Mouse (Mus musculus): Measurements from ENCODE around the gene Sirt4. TPM values are rescaled to one million over a fixed set of nuclear protein-coding genes. Genes with fewer than 3 reads are reported as not detected.

Gene Sirt4
- total RNA-seq, 2 experiments from 2014 or later: 11.2 to 12.2 TPM

DNA sequence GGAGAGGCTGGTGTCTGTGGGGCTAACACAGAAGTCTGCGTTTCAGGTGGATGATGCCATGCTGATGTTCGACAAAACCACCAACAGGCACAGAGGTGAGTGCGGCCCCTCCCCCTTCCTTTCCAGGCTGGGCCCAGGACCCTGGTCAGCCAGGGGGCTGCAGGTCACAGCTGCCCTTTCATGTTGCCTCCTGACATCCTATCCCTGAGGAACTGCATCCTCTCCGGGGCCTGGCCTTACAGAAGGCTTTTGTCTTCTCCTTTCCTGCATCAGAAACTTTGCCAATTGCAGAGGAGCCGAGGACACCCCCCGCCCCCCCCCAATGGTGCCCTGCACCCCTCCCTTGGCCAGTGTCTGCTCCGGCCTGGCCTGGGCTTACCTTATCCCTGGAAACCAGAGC is 45.9 kb downstream of the Sirt4 start:
- DNase-seq: no peak
- intact Hi-C loops (cut with DNase I): no loop called here

DNA sequence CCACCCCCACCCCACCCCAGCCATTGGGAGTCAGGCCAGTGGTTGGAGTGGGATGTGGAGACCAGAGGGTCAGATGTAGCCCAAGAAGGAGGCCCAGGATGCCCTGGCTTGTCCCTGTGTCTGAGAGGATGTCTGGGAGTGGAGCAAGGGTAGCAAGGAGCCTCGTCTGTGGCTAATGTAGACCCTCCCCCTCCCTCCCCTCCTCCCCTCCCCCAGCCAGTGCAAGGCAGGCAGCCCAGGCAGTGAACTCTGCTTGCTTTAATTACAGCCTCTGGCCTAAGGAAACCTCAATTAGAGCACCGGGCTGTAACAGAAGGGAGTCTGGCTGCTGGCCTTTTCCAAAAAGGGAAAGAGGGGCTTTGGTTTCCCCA is 46.6 kb downstream of the Sirt4 start:
- DNase-seq: no peak
- intact Hi-C loops (cut with DNase I): no loop called here

DNA sequence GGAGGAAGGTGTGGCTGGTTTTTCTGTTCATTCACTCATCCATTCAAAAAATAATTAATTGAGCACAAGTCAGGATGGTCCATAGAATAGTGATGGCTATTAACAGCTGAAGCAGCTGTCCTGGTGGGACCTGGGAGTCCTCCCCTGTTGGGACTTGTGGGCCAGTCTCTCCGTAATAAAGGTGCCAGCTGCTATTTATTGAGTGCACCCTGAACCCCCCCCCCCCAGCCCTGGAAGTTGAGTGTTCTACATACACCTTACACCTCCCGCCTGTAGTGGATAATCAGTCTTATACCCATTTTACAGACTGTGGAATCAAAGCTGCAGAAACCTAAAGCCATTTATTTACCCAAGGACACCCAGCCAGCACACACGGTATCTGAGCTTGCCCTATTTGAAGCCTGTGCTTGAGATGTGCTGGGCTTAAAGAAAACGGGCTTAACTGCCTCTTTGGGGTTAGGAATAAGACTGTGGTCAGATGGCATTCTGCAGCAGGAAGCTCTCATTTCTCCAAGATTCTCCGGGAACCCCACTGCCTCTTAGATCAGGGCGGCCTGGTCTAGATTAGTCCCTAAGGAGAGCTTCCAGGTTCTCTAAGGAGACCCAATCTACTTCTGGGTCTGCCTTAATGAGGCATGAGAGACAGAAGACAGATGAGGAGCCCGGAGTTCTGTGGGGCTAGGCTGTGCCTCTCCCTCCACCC is 47.1 kb downstream of the Sirt4 start:
- DNase-seq: no peak
- intact Hi-C loops (cut with DNase I): no loop called here

DNA sequence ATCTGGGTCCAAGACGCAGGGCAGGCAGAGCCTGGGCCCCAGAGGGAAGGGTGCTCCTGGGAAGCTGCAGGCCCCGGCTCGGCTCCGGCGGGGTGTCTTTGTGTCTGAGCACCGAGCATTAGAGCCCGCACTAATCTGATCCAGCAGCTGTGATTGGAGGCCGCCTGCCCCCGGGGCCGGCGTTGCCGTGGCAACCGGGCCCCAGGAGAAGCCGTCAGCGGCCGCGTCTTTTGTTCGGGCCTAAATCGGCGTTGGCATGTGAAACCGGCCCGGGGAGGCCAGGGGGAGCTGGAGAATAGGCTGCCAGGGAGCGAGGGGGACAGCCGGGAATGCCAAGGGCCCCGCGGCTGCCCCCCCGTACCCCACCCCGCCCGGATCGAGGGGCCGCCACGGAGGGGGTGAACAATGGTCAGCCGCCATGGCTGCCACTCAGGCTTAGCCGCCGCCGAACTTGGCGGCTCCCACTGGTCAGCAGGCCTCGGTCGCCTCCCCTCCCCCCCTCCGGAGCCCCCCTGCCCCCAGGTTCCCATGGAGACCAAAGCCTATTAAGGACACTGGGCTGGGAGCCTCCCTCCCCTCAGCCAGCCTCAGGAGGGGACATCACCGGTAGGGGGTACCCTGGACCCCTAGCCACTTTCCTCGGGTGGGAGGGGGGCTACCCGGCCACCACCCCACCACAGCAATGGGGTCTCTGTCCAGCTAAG is 48.0 kb downstream of the Sirt4 start:
- intact Hi-C loops (cut with DNase I): no loop called here
- DNase-seq: peak in 1 of 2 experiments; percentile 31

DNA sequence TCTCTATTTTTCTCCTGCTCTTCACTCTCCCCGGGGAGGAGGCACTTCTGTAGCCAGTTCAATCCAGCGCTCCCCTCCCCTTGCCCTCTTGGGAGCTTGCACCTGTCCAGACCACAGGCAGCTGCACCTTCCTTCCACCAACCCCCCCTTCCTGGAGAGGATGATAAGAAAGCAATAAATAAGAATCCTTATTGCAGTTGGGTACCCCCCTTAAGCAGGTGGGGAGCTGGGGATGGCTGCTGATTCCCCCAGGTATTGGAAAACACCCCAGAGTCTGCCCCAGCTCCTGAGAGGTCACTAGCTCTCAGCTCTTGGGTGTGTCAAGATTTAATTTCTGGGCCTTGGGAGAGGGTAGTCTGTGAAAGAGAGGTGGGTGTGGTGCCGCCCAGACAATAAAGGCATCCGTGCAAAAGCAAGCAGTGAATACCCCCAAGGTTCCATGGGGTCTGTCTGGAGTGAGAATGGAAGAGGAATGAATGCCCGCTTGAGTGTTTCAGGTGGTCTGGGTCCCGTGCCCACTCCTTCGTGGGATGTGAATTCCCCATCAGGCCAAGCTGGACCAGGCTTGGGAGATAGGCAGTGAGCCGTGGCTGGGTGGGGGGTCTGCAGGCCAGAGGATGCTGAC is 48.7 kb downstream of the Sirt4 start:
- intact Hi-C loops (cut with DNase I): no loop called here
- DNase-seq: no peak

DNA sequence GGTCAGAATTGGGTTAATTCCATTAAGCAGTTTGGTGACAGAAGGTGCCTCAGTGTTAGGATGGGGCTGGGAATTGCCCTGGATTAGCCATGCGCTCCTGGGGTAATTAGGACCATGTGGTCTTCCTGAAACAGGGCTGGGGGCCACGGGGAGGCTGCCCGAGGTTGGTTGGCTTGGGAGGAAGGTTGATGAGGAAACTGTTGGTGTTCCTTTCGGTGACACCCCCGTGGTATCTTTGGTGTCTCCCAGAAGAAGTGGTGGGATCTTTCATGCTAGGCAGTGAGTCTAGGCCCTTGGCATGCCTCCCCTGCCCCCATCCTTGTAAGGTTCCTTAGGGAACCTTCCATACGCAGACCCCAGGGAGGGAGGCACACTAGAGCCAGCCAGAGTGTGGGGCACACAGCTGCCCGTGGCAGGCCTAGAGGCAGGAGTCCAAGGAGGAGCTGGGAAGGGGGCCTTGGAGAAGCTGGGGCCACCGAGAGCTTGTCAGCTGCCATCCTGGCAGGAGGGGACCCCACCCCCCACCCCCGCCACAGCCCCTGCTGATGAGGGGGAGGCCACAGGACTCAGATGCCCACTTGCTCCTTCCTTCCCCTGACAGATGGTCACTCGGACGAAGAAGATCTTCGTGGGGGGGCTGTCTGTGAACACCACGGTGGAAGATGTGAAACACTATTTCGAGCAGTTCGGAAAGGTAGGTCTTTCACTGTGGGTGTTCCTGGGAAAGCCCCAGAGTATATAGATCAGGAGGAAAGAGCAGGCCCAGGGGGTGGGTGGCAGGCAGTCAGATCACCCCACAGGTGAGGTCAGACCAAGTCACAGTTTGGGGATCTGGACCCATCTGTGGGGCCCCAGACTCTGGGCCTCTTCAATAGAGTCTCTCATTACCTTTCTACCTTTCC is 49.4 kb downstream of the Sirt4 start:
- DNase-seq: no peak
- intact Hi-C loops (cut with DNase I): no loop called here

DNA sequence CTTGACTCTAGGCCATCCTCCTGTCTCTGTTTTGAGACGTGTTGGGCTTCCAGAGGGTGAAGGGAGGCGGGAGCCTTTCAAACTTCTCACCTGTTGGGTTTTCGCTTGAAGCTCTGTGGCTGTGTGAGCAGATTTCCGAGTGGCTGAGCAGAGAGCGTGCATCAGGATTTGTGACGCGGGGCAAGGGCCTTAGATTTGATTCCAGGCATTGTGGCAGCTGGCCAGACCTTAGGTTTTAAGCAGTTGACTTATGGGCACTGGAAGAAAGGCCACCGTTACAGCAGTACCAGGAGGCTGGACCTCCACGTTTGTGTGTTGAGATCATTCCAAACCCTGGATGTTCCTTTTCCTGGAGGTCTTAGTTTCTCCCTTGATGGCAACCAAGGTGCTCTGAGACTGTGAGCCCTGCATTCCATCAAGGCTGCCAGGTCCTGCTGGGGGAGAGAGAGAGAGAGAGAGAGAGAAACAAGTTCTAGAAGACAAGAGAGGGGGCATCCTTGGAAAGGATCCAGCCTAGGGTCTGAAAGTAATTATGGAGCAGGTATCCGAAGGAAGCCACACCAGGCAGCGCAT is 50.2 kb downstream of the Sirt4 start:
- no peak for DNase-seq
- intact Hi-C loops (cut with DNase I): no loop called here

DNA sequence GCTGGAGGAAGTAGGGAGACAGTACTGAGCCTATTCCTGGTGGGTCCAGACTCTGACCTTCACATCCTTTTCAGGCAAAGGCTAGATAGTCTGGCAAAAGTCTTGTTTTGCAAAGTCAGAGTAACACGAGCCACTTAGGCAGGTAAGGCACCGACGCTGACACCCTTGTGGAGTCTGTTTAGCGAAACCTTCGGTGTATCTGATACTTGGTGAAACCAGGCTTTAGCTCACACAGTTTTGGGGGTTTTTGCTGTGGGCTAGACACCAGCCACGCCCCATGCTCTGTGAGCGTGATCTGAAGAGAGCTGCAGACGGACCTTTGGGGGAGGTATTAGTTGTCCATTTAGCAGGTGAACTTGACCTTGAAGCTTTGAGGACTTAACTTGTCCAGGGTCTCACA is 51.3 kb downstream of the Sirt4 start:
- DNase-seq: no peak
- intact Hi-C loops (cut with DNase I): no loop called here

DNA sequence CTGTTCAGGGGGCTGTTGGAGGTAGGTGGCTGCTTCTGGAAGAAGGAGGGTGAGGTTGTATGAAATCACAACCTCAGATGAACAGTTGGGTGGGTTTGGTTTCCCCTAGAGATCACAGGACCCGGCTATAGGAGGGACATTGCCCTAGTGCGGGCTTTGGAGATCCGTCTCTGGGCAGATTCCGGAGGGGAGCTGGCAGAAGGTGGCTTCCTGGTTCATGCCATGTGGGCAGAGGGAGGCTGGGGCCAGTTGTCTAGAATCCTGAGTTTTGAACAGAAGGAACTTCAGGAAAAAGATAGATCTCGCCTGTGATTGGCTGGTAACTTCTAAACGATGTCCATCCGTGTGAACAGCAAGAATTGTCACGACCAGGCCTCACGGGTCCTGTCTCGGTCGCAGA is 52.1 kb downstream of the Sirt4 start:
- intact Hi-C loops (cut with DNase I): no loop called here
- DNase-seq: no peak

DNA sequence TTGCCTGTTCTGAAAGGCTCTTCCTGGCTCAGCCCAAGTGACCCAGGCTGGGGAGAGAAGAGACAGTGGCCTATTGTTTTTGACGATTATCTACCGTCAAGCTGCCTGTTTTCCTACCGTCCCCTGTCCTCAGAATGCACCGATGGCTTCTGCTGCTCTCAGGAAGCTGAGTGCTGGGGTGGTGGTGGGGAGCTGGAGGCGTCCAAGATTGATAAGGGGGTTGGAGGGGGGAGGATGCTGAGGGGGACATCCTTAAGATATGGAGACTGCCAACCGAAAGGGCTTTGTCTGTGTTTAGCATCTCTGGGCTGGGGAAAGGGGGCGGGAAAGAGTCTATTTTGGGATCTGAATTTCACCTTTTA is 52.6 kb downstream of the Sirt4 start:
- no peak for DNase-seq
- intact Hi-C loops (cut with DNase I): no loop called here

DNA sequence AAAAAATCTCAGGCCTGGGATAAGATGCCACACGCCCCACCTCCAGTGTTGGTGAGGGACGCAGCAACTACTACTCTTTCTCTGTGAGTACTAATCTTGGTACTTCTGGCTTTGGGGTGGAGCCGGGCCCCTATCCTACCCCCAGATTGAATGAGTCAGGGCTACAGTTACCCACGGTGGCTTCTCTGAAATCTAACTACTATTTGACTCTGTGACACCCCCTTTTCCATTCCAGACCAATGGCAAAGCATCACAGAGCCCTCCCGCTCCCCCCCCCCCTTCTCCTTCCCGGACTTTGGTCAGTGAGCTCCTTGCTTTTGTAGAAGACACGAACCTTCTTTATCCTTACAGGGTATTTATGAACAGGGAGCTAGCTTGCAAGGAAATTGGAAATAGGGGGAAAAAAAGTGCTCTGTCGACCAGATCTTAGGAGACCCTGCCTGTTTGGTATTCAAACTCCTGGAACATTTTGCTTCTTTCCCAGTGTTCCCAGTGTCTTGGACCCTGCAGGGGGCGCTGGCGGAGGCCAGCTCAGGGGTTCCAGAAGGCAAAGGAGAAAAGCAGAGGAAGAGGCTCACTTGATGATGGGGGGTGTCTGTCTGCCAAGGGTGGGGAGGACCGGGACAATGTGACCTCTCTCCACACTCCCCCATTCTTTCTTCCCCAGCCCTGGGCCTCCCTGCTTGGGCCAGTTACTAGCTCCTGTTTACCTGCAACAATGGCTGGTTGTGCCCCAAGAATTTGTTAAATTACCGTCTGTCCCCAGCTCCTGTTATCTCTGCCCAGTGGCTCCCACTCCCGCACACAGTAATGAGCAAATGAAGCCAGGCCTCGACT is 53.2 kb downstream of the Sirt4 start:
- intact Hi-C loops (cut with DNase I): no loop called here
- no peak for DNase-seq

DNA sequence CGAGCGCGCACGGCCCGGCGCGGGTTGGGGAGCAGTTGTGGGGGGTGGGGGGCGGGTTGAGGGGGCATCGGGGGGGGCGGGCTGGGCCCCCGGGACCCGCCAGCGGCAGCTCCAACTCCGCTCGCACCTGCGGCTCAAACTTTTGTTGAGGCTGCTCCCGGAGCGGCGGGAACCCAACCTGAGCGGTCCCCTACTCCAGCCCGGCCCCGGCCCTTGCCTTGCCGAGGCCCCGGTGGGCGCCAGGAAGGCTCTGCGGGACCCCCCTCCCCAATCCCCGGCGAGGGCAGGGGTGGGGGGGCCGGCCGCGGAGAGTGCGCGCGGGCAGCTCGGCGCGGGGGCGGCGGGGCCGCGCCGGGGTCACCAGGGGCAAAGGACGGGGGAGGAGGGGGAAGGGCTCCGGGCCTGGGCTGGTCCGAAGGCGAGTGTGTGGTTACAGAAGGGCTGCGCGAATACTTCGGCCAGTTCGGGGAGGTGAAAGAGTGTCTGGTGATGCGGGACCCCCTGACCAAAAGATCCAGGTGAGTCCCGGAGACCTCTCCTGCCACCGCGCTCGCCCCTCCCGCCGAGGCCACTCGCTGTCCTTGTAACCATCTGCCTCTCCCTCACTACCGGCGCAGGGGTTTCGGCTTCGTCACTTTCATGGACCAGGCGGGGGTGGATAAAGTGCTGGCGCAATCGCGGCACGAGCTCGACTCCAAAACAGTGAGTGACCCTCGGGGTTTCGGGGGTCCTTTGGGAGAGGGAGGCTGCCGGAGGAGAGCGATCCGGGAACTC is 54.2 kb downstream of the Sirt4 start:
- DNase-seq: no peak
- intact Hi-C loops (cut with DNase I): no loop called here

DNA sequence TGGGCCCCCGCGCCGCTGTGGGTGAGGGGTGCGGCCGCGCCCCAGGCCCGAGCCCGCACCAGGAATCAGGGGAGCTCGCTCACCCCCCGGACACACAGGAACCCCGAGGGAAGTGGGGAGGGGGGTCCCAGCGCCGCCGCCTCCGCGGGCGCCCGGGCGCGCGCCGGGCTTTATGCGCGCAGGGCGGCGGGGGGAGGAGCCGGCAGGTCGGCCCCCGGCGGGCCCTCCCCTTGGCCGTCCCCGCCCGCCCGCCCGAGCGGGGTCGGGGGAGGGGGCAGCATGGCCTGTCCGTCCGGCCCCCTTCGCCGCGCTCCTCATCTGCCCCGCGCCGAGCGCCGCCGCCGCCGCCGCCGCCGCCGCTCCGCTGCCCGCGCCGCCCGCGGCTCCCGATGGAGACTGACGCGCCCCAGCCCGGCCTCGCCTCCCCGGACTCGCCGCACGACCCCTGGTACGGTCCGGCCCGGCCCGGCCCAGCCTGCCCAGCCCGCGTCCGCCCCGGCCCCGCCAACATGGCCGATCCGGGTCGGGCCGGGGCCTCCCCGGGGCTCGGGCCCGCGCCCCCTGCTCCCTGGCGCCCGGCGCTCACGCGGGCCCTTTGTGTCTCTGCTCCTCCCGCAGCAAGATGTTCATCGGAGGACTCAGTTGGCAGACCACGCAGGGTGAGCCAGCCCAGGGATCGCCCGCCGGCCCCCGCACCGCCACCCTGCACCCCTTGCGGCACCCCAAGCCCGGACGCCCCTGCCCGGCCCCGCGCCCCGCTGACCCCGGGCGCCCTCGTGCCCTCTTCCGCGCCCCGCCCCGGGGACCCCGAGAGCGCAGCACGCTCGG is 55.0 kb downstream of the Sirt4 start, which contains the start of gene Msi1:
Gene Msi1, plus strand, starts transcription at position 241 of the 828 bp plus-strand sequence.
- DNase-seq: no peak
- intact Hi-C loops (cut with DNase I): no loop called here

DNA sequence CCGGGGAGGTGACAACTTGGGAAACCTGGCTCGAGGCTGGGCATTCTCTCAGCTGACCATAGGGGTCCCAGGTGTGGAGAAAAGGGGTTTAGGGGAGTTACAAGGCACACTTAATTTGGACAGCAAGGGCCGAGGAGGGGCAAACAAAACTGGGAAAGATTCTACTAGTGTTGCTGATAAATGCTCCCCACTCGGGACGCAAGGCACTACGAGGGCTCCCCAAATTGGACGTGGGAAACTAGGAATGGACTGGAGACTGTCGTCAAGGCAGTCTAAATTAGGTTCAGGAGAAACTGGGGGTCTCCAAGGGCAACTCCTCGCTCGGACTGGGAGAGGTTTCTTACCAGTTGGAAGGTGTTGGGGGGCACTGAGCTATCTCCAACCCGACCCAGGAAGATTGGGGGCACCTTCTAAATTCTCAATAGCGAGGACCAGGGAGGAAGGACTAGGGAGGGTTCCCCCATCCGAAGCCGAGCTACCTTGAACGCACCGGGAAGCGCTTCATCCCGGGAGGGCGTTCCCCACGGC is 55.6 kb downstream of the Sirt4 start:
- intact Hi-C loops (cut with DNase I): no loop called here
- no peak for DNase-seq
